Mouse (Mus musculus) heart, postnatal 0 days (tissue): ENCODE data around the gene Dennd6b. TPM values are rescaled to one million over a fixed set of nuclear protein-coding genes. Genes with fewer than 3 reads are reported as not detected.

ENCODE experiments used
- ATAC-seq: fragments of 200-750 bp; cut with Nextera tagmentation; 2 replicates; pipeline ENCODE4 v1.8.0; 2017; ENCODE audit warnings: low read depth, moderate number of reproducible peaks, moderate library complexity; ENCODE audit not compliant: insufficient read depth
- DNase-seq: peaks from one replicate; pipeline ENCODE4 v3.0.0-alpha.2; 2016; ENCODE audit warnings: low spot score
- H3K27ac ChIP-seq: fragments of 300-500 bp; sonication (generic); 2 replicates; pipeline ENCODE4 v1.5.1; 2014; ENCODE audit warnings: low read depth, mild to moderate bottlenecking
- H3K27me3 ChIP-seq: fragments of 300-500 bp; sonication (generic); 2 replicates; pipeline ENCODE4 v1.6.1; 2014; ENCODE audit warnings: low read length, mixed read lengths; ENCODE audit not compliant: control insufficient read depth, insufficient read depth
- H3K36me3 ChIP-seq: fragments of 300-500 bp; sonication (generic); replicated peaks from 2 replicates; pipeline ENCODE4 v1.6.1; 2014; ENCODE audit warnings: low read length, mixed read lengths; ENCODE audit not compliant: control insufficient read depth, insufficient read depth
- H3K4me1 ChIP-seq: fragments of 300-500 bp; sonication (generic); 2 replicates; pipeline ENCODE4 v1.6.1; 2014; ENCODE audit warnings: antibody characterized with exemption; ENCODE audit not compliant: control insufficient read depth, insufficient read depth
- H3K4me2 ChIP-seq: fragments of 300-500 bp; sonication (generic); 2 replicates; pipeline ENCODE4 v1.6.1; 2014; ENCODE audit warnings: low read depth, mild to moderate bottlenecking, low read length, moderate library complexity
- H3K4me3 ChIP-seq: fragments of 300-500 bp; sonication (generic); 2 replicates; pipeline ENCODE4 v1.5.1; 2014; ENCODE audit warnings: low read depth, low read length
- H3K9ac ChIP-seq: fragments of 300-500 bp; sonication (generic); replicated peaks from 2 replicates; pipeline ENCODE4 v1.6.1; 2014; ENCODE audit warnings: low read depth, low read length, mixed read lengths
- H3K9me3 ChIP-seq: fragments of 300-500 bp; sonication (generic); replicated peaks from 2 replicates; pipeline ENCODE4 v1.6.1; 2016; ENCODE audit warnings: low read length; ENCODE audit not compliant: control insufficient read depth
- CTCF ChIP-seq: IDR thresholded peaks from 2 replicates; pipeline ENCODE4 v1.5.1; 2016; ENCODE audit warnings: antibody characterized with exemption, control low read depth, low read depth
- EP300 ChIP-seq: IDR thresholded peaks from 2 replicates; pipeline ENCODE4 v1.6.1; 2016; ENCODE audit warnings: antibody characterized with exemption, low read depth
- WGBS: fragments of 180-500 bp; shearing (Covaris S2); extraction: QIAGEN DNeasy Blood & Tissue Kit; methylation state at CpG from one replicate; pipeline ENCODE4 v1.1.7; 2014; 5-methylcytosine and 5-hydroxymethylcytosine counted together
- polyA plus RNA-seq: library from polyadenylated mRNA; unstranded; fragments of >200 nt; fragmentation: Nextera tagmentation; extraction: Ambion mirVana; gene quantifications from 2 replicates; pipeline ENCODE4 v1.2.1, GENCODE M21; 2015
- total RNA-seq: library from RNA; depleted of rRNA; stranded (reverse); fragments of >200 nt; gene quantifications from 2 replicates; pipeline ENCODE4 v1.2.3, GENCODE M21; 2014; ENCODE audit warnings: low replicate concordance

The Dennd6b gene
- total and polyA plus RNA-seq, 2 experiments from 2014 or later, result 14.5 to 15.2 TPM

- Histone ChIP-seq H3K4me2 (peak overlapping the region; percentile 92), H3K27me3 (no peaks in the 10 kb centered on the region), H3K4me3 (no peak overlapping the region), H3K4me1 (peaks cover 45% of the 10 kb centered on the region), H3K27ac (peak overlapping the region; percentile 96), H3K9me3 (no peaks in the 10 kb centered on the region), H3K9ac (no peak overlapping the region; the same call in 1 of the 2 replicates), H3K36me3 (0 out of 2 replicates have a peak, but pooled peaks cover 3% of the 10 kb centered on the region)
- TF ChIP-seq EP300, result no peak
- TF ChIP-seq CTCF, result peak; percentile 21; the same call in 1 of the 2 replicates
- 54% methylated on average over 10 of the region's 10 CpGs for WGBS
- ATAC-seq (no peak), DNase-seq (no peak)
These were observed 14.6 kb downstream of the Dennd6b start for GRCm38 (mm10) chr15:89181561-89182270.

DNA sequence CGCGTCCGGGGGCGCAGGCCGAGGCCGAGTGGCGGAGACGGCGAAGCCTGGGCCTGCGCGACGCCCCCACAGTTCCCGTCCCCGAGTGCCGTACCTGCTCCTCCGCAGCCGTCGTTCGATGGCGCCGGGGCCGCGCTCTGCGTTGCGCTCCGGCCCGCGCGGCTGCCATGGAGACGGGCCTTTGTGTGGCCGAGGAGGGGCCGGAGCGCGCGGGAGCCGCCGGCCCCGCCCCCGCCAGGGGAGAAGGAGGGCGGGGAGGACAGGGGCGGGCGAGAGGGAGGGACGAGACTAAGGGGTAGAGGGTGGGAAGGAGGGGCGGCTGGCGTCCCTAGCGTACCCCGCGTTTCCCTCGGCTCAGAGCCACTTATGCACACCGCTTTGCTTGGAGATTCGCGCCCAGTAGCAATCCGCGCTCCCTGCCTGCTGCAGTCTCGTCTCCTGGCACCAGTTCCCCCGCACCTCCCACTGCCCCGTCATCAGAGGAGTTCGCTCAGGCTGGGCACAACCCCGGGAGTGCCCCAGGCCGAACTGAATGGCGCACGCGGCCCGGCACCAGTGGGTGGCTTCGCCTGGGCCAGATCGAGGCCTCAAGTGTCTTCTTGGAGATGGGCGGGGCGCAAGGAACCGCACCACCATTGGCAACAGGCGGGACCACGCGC, 15.6 kb downstream of the Dennd6b start, which contains the start of gene Plxnb2:
Gene Plxnb2, minus strand, starts transcription at position 218 of the 659 bp plus-strand sequence.
- H3K4me1 ChIP-seq, result peaks cover 55% of the 10 kb centered on the region
- no peak for TF ChIP-seq CTCF
- TF ChIP-seq EP300, result 0 out of 2 replicates have a peak, but pooled peaks have one; percentile 36
- H3K27ac ChIP-seq, result peak within 1 kb of the TSS; percentile 96
- no peaks in the 10 kb centered on the region for H3K9me3 ChIP-seq
- H3K9ac ChIP-seq, result peak within 1 kb of the TSS; percentile 87
- no peaks in the 10 kb centered on the region for H3K36me3 ChIP-seq
- H3K27me3 ChIP-seq, result no peaks in the 10 kb centered on the region
- ATAC-seq, result peak; percentile 76
- DNase-seq, result peak; percentile 86
- peak within 1 kb of the TSS; percentile 92 for H3K4me2 ChIP-seq
- peak within 1 kb of the TSS; percentile 83 for H3K4me3 ChIP-seq
- under 1% methylated on average over 49 of the region's 72 CpGs for WGBS

- peaks cover 61% of the 10 kb centered on the region for H3K4me1 ChIP-seq
- no peaks in the 10 kb centered on the region for H3K9me3 ChIP-seq
- H3K9ac ChIP-seq, result peak overlapping the region; percentile 87
- no peaks in the 10 kb centered on the region for H3K36me3 ChIP-seq
- no peaks in the 10 kb centered on the region for H3K27me3 ChIP-seq
- TF ChIP-seq EP300 (no peak), CTCF (no peak)
- peak overlapping the region; percentile 92 for H3K4me2 ChIP-seq
- H3K27ac ChIP-seq, result peak overlapping the region; percentile 96
- DNase-seq, result no peak
- 1% methylated on average over 26 of the region's 26 CpGs for WGBS
- H3K4me3 ChIP-seq, result peak overlapping the region; percentile 83
- no peak for ATAC-seq
These were observed 16.2 kb downstream of the Dennd6b start for GRCm38 (mm10) chr15:89180081-89180541.

DNA sequence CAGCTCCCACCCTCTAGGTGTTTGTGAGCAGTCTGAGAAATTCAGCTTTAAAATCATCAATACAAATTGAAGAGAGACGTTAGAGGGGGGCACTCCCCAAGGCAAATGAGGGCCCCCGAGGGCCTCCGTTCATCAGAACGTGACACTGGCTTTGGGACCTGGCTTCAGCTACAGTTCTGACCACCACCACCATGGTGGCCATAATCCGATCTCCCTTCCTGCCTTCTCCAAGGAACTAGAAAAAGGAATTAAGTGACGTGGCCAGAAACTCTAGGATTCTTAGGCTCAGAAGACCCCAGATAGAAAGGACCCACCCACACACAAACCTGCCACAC, 16.7 kb downstream of the Dennd6b start:
- H3K4me2 ChIP-seq, result peak overlapping the region; percentile 92
- no peaks in the 10 kb centered on the region for H3K27me3 ChIP-seq
- DNase-seq, result no peak
- TF ChIP-seq CTCF (no peak), EP300 (no peak)
- H3K4me1 ChIP-seq, result peaks cover 66% of the 10 kb centered on the region
- H3K36me3 ChIP-seq, result no peaks in the 10 kb centered on the region
- H3K9me3 ChIP-seq, result no peaks in the 10 kb centered on the region
- peak overlapping the region; percentile 83 for H3K4me3 ChIP-seq
- no peak for ATAC-seq
- 5% methylated on average over 6 of the region's 6 CpGs for WGBS
- peak overlapping the region; percentile 87 for H3K9ac ChIP-seq
- peak overlapping the region; percentile 96 for H3K27ac ChIP-seq

GRCm38 (mm10) chr15:89178954-89179629, 17.2 kb downstream of the Dennd6b start:
- WGBS, result 4% methylated on average over 16 of the region's 16 CpGs
- Histone ChIP-seq H3K4me1 (peaks cover 71% of the 10 kb centered on the region), H3K27me3 (no peaks in the 10 kb centered on the region), H3K9ac (peak overlapping the region; percentile 87), H3K4me3 (peak overlapping the region; percentile 83), H3K9me3 (no peaks in the 10 kb centered on the region), H3K4me2 (peak overlapping the region; percentile 92), H3K27ac (peak overlapping the region; percentile 96), H3K36me3 (no peaks in the 10 kb centered on the region)
- ATAC-seq (peak; percentile 74), DNase-seq (peak; percentile 89)
- no peak for TF ChIP-seq CTCF
- no peak for TF ChIP-seq EP300
